Mouse (Mus musculus) liver, adult 2 months (tissue): Measurements from ENCODE around the gene Pdxdc1. TPM values are rescaled to one million over a fixed set of nuclear protein-coding genes. Genes with fewer than 3 reads are reported as not detected.
A peak's percentile ranks its signal among the peaks of the same experiment; 100 is the strongest.

ENCODE experiments used
- DNase-seq: peaks from one replicate; pipeline ENCODE4 v3.0.0-alpha.2; 2011; ENCODE audit warnings: low read depth, low spot score; ENCODE audit errors: extremely low read depth
- H3K27ac ChIP-seq: fragments of 200-500 bp; replicated peaks from 2 replicates; pipeline ENCODE4 v1.5.1; 2012; ENCODE audit warnings: low read depth, mild to moderate bottlenecking, control low read depth, inconsistent platforms, low read length; ENCODE audit not compliant: insufficient read depth
- H3K27me3 ChIP-seq: fragments of 200-500 bp; 2 replicates; pipeline ENCODE4 v1.6.1; 2012; ENCODE audit warnings: mild to moderate bottlenecking, moderate library complexity, low read length, inconsistent platforms; ENCODE audit not compliant: control insufficient read depth, insufficient read depth
- H3K36me3 ChIP-seq: fragments of 200-500 bp; 2 replicates; pipeline ENCODE4 v1.6.1; 2012; ENCODE audit warnings: low read length, inconsistent platforms; ENCODE audit not compliant: control insufficient read depth, insufficient read depth
- H3K4me1 ChIP-seq: fragments of 200-500 bp; 2 replicates; pipeline ENCODE4 v1.6.1; 2011; ENCODE audit warnings: low read length; ENCODE audit not compliant: control insufficient read depth, insufficient read depth
- H3K4me3 ChIP-seq: fragments of 200-500 bp; 2 replicates; pipeline ENCODE4 v1.5.1; 2011; ENCODE audit warnings: low read depth, mild to moderate bottlenecking, control low read depth, low read length, moderate library complexity; ENCODE audit not compliant: insufficient read depth
- H3K79me2 ChIP-seq: fragments of 200-500 bp; 2 replicates; pipeline ENCODE4 v1.6.1; 2012; ENCODE audit warnings: inconsistent platforms, mild to moderate bottlenecking, low read length, moderate library complexity; ENCODE audit not compliant: control insufficient read depth, insufficient read depth
- H3K9ac ChIP-seq: fragments of 200-500 bp; 2 replicates; pipeline ENCODE4 v1.6.1; 2012; ENCODE audit warnings: low read depth, mild to moderate bottlenecking, control low read depth, inconsistent platforms, low read length
- CTCF ChIP-seq: fragments of 200-500 bp; IDR thresholded peaks from 2 replicates; pipeline ENCODE4 v1.5.1; 2011; ENCODE audit warnings: low read depth, low read length, control low read depth
- POLR2A ChIP-seq: fragments of 200-500 bp; IDR thresholded peaks from 2 replicates; pipeline ENCODE4 v1.6.1; 2011; ENCODE audit warnings: low read length, control low read depth; ENCODE audit not compliant: insufficient read depth; ENCODE audit errors: extremely low read depth
- WGBS: fragments of 180-500 bp; shearing (Covaris S2); methylation state at CpG from one replicate; pipeline ENCODE4 v1.1.7; 2018; 5-methylcytosine and 5-hydroxymethylcytosine counted together
- polyA plus RNA-seq: library from polyadenylated mRNA; depleted of rRNA; stranded (reverse); fragments of >200 nt; gene quantifications from 2 replicates; pipeline ENCODE4 v1.2.3, GENCODE M21; 2012; rRNA removed
- total RNA-seq: library from RNA; depleted of rRNA; stranded (reverse); fragments of >200 nt; gene quantifications from 2 replicates; pipeline ENCODE4 v1.2.3, GENCODE M21; 2014; rRNA removed

The Pdxdc1 gene
- total RNA-seq (102 and 112 TPM in 2 replicates), polyA plus RNA-seq (41.4 and 45.5 TPM in 2 replicates)

GRCm38 (mm10) chr16:13902888-13903483 is at the start of gene Pdxdc1, which contains the start of gene Mpv17l:
Gene Pdxdc1, minus strand, starts transcription at chr16:13903131.
Gene Mpv17l, plus strand, starts transcription at chr16:13903161.
- H3K27me3 ChIP-seq, result no peaks in the 10 kb centered on the region

GRCm38 (mm10) chr16:13951245-13951644 is 48.3 kb upstream of the Pdxdc1 start:
- H3K27me3 ChIP-seq, result no peaks in the 10 kb centered on the region
- no peak overlapping the region for H3K27ac ChIP-seq
- WGBS, result 90% methylated on average over 3 of the region's 3 CpGs
- H3K4me1 ChIP-seq, result no peaks in the 10 kb centered on the region
- no peak overlapping the region for H3K4me3 ChIP-seq
- TF ChIP-seq POLR2A, result no peak
- TF ChIP-seq CTCF, result no peak
- no peaks in the 10 kb centered on the region for H3K79me2 ChIP-seq
- no peak for DNase-seq
- peaks cover 2% of the 10 kb centered on the region; the same call in 1 of the 2 replicates for H3K36me3 ChIP-seq
- no peak overlapping the region for H3K9ac ChIP-seq

More at GRCm38 (mm10) chr16:13902888-13903483, at the start of gene Pdxdc1, which contains the start of gene Mpv17l:
- Histone ChIP-seq H3K79me2 (peaks cover 24% of the 10 kb centered on the region; the same call in 1 of the 2 replicates), H3K36me3 (peaks cover 3% of the 10 kb centered on the region), H3K9ac (peak within 1 kb of the TSS; percentile 90), H3K27ac (peak within 1 kb of the TSS; percentile 80), H3K4me1 (peaks cover 11% of the 10 kb centered on the region), H3K4me3 (peak within 1 kb of the TSS; percentile 92)
- peak; percentile 81 for TF ChIP-seq POLR2A
- no peak for TF ChIP-seq CTCF
- DNase-seq, result peak; percentile 90
- WGBS, result 1% methylated on average over 49 of the region's 57 CpGs

- 100% methylated on average over 1 of the region's 1 CpGs for WGBS
- Histone ChIP-seq H3K79me2 (no peaks in the 10 kb centered on the region), H3K36me3 (peaks cover 2% of the 10 kb centered on the region; the same call in 1 of the 2 replicates), H3K4me1 (no peaks in the 10 kb centered on the region), H3K4me3 (no peak overlapping the region), H3K27me3 (no peaks in the 10 kb centered on the region), H3K27ac (no peak overlapping the region), H3K9ac (no peak overlapping the region)
- TF ChIP-seq POLR2A, result no peak
- TF ChIP-seq CTCF, result no peak
- no peak for DNase-seq
Observed at GRCm38 (mm10) chr16:13946306-13946705, 43.4 kb upstream of the Pdxdc1 start.

- Histone ChIP-seq H3K4me1 (no peaks in the 10 kb centered on the region), H3K79me2 (no peaks in the 10 kb centered on the region), H3K36me3 (peaks cover 2% of the 10 kb centered on the region; the same call in 1 of the 2 replicates), H3K27me3 (no peaks in the 10 kb centered on the region), H3K9ac (no peak overlapping the region), H3K4me3 (no peak overlapping the region), H3K27ac (no peak overlapping the region)
- no peak for DNase-seq
- 81% methylated on average over 4 of the region's 4 CpGs for WGBS
- TF ChIP-seq POLR2A (no peak), CTCF (no peak)
Observed at GRCm38 (mm10) chr16:13945153-13945552, 42.2 kb upstream of the Pdxdc1 start.

GRCm38 (mm10) chr16:13944752-13945151 is 41.8 kb upstream of the Pdxdc1 start:
- H3K4me1 ChIP-seq, result no peaks in the 10 kb centered on the region
- DNase-seq, result no peak
- H3K79me2 ChIP-seq, result no peaks in the 10 kb centered on the region
- H3K36me3 ChIP-seq, result peaks cover 2% of the 10 kb centered on the region; the same call in 1 of the 2 replicates
- H3K27ac ChIP-seq, result no peak overlapping the region
- H3K27me3 ChIP-seq, result no peaks in the 10 kb centered on the region
- no peak overlapping the region for H3K9ac ChIP-seq
- H3K4me3 ChIP-seq, result no peak overlapping the region
- 84% methylated on average over 5 of the region's 5 CpGs for WGBS
- TF ChIP-seq POLR2A (no peak), CTCF (no peak)

GRCm38 (mm10) chr16:13944178-13944577 is 41.2 kb upstream of the Pdxdc1 start:
- Histone ChIP-seq H3K4me3 (no peak overlapping the region), H3K36me3 (peaks cover 2% of the 10 kb centered on the region; the same call in 1 of the 2 replicates), H3K27ac (no peak overlapping the region), H3K79me2 (no peaks in the 10 kb centered on the region), H3K4me1 (no peaks in the 10 kb centered on the region), H3K27me3 (no peaks in the 10 kb centered on the region), H3K9ac (no peak overlapping the region)
- TF ChIP-seq POLR2A (no peak), CTCF (no peak)
- peak; percentile 18 for DNase-seq
- 41% methylated on average over 4 of the region's 4 CpGs for WGBS
